Mouse (Mus musculus) bone marrow, adult 2 months (tissue): ENCODE measurements around the gene Cep89.

Experiments used
- CTCF ChIP-seq: fragments of 200-500 bp; IDR thresholded peaks from 2 replicates; pipeline ENCODE4 v1.5.1; 2011; ENCODE audit warnings: low read length, control low read depth; ENCODE audit not compliant: control insufficient read depth, insufficient read depth
- POLR2A ChIP-seq: fragments of 200-500 bp; IDR thresholded peaks from 2 replicates; pipeline ENCODE4 v1.6.1; 2011; ENCODE audit warnings: low read depth, mild to moderate bottlenecking, control low read depth, low read length, borderline replicate concordance; ENCODE audit not compliant: control insufficient read depth

GRCm38 (mm10) chr7:35371096-35371495 is 25.7 kb upstream of the Cep89 start:
- TF ChIP-seq POLR2A (no peak), CTCF (no peak)
